Mouse (Mus musculus) spleen, postnatal 36 days (tissue): Measurements from ENCODE around the gene Kcnj3.
"Not testable (repeated sequence)": the region's sequence is repeated elsewhere in the genome, so short reads cannot be mapped to it uniquely, and the experiment has no call there.

ENCODE experiments used
- DNase-seq, 2 experiments: peaks; one replicate each; pipeline ENCODE4 v3.0.0; 2022; ENCODE audit warnings: low spot score in 2 of 2, mixed read lengths in 1 of 2

Kcnj3 gene

DNA sequence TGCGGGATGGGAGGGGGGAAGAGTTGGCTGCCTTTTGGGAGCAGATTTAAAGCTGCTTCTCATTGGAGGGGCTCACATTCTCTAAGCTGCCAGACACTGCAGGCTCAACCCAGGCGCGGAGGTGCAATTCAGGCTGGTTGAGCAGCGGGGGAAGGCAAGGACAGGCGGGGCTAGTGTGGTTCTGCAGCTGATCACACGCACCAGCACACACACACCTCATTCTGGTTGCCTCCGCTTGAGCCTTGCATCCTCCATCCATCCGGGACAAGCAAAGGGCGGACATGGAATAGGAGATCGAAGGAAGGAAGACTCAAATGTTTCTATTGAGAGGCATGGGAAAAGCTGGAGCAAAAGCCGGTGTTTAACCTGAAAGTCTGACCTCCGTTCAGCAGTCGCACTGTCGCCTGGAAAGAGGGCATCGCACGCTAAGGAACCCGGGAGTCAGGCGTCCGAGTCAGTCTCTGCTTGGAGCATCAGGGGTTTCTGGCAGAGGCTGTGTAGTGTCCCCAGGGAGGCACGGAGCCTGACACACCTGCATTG, at the start of gene Kcnj3:
Gene Kcnj3 (plus strand): TSS at position 250 of the 540 bp plus-strand sequence.
- DNase-seq = no peak

- no peak for DNase-seq
These were observed 45.3 kb upstream of the Kcnj3 start for GRCm38 (mm10) chr2:55390330-55390989.

GRCm38 (mm10) chr2:55405307-55405706, 30.5 kb upstream of the Kcnj3 start:
- no peak for DNase-seq

DNA sequence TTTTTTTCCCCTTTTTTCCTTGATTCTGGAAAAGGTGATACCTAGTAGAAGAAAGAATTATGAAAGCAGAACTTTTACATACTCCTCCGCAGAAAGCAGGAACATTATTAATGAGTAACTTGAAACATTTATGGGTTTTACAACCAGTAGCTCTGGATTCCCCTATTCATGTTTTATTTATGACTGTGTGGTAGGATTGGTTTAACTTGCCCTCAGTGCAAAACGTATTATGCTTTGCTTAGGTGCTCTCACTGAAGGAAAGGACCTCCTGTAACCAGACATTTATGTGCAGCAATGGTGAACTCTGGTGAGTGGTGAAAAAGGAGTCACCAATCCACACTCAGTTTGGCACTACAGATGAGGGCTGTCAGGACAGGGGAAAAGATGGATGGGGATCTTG, 8.1 kb upstream of the Kcnj3 start:
- no peak for DNase-seq

DNA sequence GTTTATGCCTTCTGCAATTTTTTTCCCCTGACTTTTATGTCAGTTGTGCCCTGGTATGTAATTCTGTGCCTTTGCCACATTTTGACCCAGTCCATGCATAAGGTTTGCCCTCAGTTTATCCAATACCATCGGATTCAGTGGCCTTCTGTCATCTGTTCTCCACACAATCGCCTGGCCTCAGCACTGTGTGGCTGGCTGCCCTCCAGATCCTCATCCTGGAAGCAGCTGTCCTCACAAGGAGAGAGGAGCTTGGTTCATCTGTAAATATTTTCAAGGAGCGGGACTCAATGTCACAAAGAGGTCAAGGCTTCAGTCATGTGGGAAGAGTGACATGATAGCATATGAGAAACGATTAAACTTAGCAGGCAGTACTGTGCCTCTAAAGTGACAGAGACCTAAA, 3.7 kb upstream of the Kcnj3 start:
- no peak for DNase-seq

DNA sequence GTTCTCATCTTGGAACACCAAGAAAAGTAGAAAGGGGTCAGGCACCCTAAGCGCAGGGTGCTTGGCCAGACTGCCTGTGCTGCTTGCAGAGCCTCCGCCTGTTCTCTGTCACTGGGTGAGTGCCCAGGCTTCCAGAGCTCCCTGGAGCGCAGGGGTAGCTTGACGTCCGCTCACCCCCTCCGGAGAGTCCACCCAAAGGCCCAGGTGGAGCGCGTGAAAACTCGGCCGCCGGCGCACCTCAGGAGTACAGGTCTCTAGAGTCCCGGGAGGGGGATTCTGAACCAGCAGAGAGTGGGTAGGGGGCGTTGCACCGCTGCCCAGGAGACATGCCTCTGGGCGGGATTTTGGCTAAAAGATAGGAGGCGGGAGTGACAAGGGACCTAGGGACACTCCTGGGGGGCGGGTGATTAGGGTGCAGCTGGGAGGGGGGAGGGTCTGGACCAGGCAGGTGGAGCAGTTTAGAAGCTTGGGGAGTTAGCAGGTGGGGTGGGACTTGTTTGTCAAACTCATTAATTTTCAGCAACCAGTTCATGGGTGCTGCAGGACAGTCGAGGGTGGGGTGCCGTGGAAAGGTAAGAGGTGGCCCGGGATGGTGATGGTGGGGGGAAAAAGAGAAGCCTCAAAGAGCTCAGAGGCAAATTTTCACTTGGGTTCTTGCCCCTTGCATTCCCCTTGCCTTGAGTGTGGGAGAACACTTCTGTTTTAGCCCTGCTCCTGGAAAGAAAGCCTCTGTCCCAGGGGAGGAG, 664 bp downstream of the Kcnj3 start:
- no peak for DNase-seq

DNA sequence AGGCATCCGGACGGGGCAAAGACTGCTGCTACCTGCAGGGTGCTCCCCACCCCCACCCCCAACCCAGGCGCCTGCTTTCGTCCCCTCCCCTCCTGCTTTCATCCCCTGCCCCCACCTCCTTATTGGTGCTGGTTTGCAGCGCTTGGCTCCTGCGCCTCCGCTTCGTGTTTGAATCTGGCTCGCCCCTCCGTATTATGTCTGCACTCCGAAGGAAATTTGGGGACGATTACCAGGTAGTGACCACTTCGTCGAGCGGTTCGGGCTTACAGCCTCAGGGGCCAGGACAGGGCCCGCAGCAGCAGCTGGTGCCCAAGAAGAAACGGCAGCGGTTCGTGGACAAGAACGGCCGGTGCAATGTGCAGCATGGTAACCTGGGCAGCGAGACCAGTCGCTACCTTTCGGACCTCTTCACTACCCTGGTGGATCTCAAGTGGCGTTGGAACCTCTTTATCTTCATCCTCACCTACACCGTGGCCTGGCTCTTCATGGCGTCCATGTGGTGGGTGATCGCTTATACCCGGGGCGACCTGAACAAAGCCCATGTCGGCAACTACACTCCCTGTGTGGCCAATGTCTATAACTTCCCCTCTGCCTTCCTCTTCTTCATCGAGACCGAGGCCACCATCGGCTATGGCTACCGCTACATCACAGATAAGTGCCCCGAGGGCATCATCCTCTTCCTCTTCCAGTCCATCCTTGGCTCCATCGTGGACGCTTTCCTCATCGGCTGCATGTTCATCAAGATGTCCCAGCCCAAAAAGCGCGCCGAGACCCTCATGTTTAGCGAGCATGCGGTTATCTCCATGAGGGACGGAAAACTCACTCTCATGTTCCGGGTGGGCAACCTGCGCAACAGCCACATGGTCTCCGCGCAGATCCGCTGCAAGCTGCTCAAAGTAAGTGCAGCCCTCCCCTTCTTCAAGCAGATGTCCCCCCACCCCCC, 1.5 kb downstream of the Kcnj3 start:
- no peak for DNase-seq

- no peak for DNase-seq
These were observed 2.2 kb downstream of the Kcnj3 start for GRCm38 (mm10) chr2:55437977-55438376.

- DNase-seq = no peak
These were observed 3.4 kb downstream of the Kcnj3 start for GRCm38 (mm10) chr2:55439211-55439610.

DNA sequence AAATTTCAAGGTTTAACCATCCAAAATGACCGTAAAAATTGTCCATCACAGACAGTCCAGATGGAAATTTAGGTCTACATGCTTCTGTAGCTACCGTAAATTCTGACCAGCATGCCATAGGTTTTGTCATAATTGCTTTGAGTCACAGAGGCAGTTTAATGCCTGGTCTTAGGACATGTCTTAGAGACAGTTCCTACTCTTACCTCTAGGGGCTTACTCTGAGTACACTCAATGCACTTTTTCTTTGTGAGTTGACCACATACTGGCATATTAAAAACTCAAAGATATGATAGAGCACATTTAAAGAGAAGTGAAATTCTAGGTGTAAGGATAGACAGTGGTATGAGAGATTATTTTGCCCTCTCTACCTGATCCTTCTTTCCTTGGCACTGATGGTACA, 6.2 kb downstream of the Kcnj3 start:
- DNase-seq = no peak

- DNase-seq = no peak
These were observed 11.5 kb downstream of the Kcnj3 start for GRCm38 (mm10) chr2:55447298-55447697.

GRCm38 (mm10) chr2:55450774-55451173, 15.0 kb downstream of the Kcnj3 start:
- no peak for DNase-seq

DNA sequence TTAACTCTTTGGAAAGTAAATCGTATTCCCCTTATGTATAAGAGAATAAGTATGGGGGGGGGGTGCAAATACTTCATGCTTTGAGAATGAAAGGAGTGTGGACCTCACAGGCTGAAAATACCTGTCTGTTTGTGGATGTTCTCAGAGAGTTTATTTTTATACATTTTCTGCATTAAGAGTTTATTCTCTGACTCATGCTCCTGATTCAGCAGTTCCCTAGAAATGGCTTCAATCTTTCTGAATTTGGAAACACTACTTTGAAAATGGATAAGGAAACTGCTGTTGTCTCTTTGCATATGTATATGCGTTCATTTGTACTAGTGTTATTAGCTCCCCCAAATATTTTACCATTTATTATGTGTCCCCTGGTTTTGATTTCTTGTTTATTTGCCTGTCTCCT, 23.4 kb downstream of the Kcnj3 start:
- DNase-seq = no peak

GRCm38 (mm10) chr2:55469141-55469540, 33.4 kb downstream of the Kcnj3 start:
- no peak for DNase-seq

GRCm38 (mm10) chr2:55470006-55470405, 34.2 kb downstream of the Kcnj3 start:
- DNase-seq = no peak

- no peak for DNase-seq
These were observed 43.7 kb downstream of the Kcnj3 start for GRCm38 (mm10) chr2:55479511-55479910.

GRCm38 (mm10) chr2:55479933-55480601, 44.3 kb downstream of the Kcnj3 start:
- DNase-seq = no peak

GRCm38 (mm10) chr2:55480602-55480965, 44.8 kb downstream of the Kcnj3 start:
- no peak for DNase-seq

DNA sequence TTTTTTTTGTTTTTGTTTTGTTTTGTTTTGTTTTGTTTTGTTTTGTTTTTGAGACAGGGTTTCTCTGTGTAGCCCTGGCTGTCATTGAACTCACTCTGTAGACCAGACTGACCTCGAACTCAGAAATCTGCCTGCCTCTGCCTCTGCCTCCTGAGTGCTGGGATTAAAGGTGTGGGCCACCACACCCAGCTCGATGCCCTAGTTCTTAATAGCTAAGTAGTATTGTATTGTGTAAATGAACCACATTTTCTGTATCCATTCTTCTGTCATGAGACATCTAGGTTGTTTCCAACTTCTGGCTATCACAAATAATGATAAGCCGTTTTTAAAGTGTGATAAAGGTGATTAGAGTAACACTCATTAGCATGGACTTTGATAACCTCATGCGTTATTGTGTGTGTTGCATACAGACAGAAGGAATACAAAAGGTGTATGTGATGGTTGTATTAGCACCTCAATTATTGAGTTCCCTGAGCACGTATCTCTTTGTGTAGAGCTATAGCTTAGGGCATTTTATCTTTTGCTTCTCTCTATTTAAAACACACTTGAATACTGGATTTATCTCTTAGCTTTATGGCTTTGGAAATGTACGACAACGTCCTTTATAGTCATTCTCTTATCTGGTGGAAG, 49.8 kb downstream of the Kcnj3 start:
- not testable (repeated sequence) for DNase-seq

- DNase-seq = no peak
These were observed 67.8 kb downstream of the Kcnj3 start for GRCm38 (mm10) chr2:55503390-55504176.
